9 mouse cellular contexts compared by ENCODE assay signal in the genomic region with DNA sequence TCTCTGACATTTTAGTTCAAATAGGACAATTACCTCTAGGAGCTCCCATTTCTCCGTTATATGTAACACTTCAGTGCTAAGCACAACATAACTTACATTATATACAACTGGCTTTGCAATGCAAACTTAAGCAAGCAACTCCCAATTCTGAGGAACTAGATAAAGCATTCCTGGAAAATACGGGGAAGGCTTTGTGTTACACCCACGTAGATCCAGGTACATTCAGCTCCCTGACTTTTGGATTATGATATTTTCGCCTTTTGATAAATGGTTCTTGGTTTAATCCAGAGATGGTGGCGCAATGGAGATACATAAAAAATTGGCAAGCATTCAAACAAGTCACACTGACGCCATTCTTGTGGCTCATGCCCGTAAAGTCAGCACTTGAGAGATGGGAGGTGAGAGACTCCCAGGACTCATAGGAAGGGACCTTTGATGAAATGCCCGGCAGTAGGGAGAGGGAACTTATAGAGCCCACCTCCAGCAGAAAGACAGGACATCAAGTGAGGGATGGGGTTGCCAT. TPM values are rescaled to one million over a fixed set of nuclear protein-coding genes. Genes with fewer than 3 reads are reported as not detected.
A peak's percentile ranks its signal among the peaks of the same experiment; 100 is the strongest.
DNase-seq lines count a peak whose midpoint lies in the region; ATAC-seq lines count a peak whose summit lies in the region.
"Had no signal": no experiment of that assay in that cellular context is flagged by ENCODE, and none has a peak within 500 bp of the region (broad histone marks: within the 10 kb centered on the region; RNA-seq: fewer than 3 reads in every experiment).

No protein-coding gene starts in this region.

- peak; percentile 2 for DNase-seq in retina, postnatal 1 day
- DNase-seq in retina, embryonic 14.5 days (ENCODE audit: low spot score) = no peak
- no peak for DNase-seq in forebrain, embryonic 11.5 days (ENCODE audit: low spot score)
- no peak for DNase-seq in MN1 (ENCODE audit: low spot score)
- DNase-seq in urinary bladder, adult 2 months (ENCODE audit: low spot score) = no peak
- DNase-seq: heart, adult 2 months; thymus, adult 18-20 months had no signal

- H3K27me3 ChIP-seq in forebrain, embryonic 11.5 days (ENCODE audit: control insufficient read depth, insufficient read depth, low read length) = no peaks in the 10 kb centered on the region
- no peaks in the 10 kb centered on the region for H3K27me3 ChIP-seq in limb, embryonic 13.5 days

- H3K4me1 ChIP-seq in forebrain, embryonic 11.5 days (replicated peaks; ENCODE audit: control insufficient read depth, insufficient read depth, low read length) = 0 out of 2 replicates have a peak, but pooled peaks cover 6% of the 10 kb centered on the region
- H3K4me1 ChIP-seq in limb, embryonic 13.5 days = peaks cover 16% of the 10 kb centered on the region

- no peaks in the 10 kb centered on the region for H3K9me3 ChIP-seq in forebrain, embryonic 11.5 days (ENCODE audit: control insufficient read depth, low read length)
- H3K9me3 ChIP-seq in limb, embryonic 13.5 days = no peaks in the 10 kb centered on the region

- peak overlapping the region; percentile 72; the same call in 1 of the 2 replicates for H3K9ac ChIP-seq in forebrain, embryonic 11.5 days (ENCODE audit: low read length)
- H3K9ac ChIP-seq in limb, embryonic 13.5 days = peak overlapping the region; percentile 72

- H3K4me3 ChIP-seq in forebrain, embryonic 11.5 days (ENCODE audit: low read depth, low read length) = peak overlapping the region; percentile 66
- peak overlapping the region; percentile 67 for H3K4me3 ChIP-seq in limb, embryonic 13.5 days
- H3K4me3 ChIP-seq: heart, adult 2 months had no signal

- 86% methylated on average over 8 of the region's 8 CpGs for WGBS in forebrain, embryonic 11.5 days
- 81% methylated on average over 8 of the region's 8 CpGs for WGBS in limb, embryonic 13.5 days

- no peaks in the 10 kb centered on the region for H3K36me3 ChIP-seq in forebrain, embryonic 11.5 days (ENCODE audit: control insufficient read depth, insufficient read depth, low read length)
- peaks cover 12% of the 10 kb centered on the region for H3K36me3 ChIP-seq in limb, embryonic 13.5 days

- no peak for ATAC-seq in forebrain, embryonic 11.5 days (replicated peaks; ENCODE audit: low FRiP score)
- no peak for ATAC-seq in limb, embryonic 13.5 days (ENCODE audit: low FRiP score, low read depth)
- no peak; the same call in 1 of the 2 replicates for ATAC-seq in erythroid progenitor cell, adult 5-6 weeks (replicated peaks; ENCODE audit: low FRiP score, poor library complexity, severe bottlenecking)

- H3K4me2 ChIP-seq in forebrain, embryonic 11.5 days (ENCODE audit: low read depth, low read length, severe bottlenecking) = peak overlapping the region; percentile 47
- peak overlapping the region; percentile 69 for H3K4me2 ChIP-seq in limb, embryonic 13.5 days (replicated peaks)

- H3K27ac ChIP-seq in forebrain, embryonic 11.5 days (ENCODE audit: low read depth, low read length) = no peak overlapping the region
- H3K27ac ChIP-seq in limb, embryonic 13.5 days = no peak overlapping the region
- H3K27ac ChIP-seq: heart, adult 2 months had no signal

RNA-seq across cellular contexts. Expression of a gene that starts 1.2 kb away (rescaled TPM):
- 104 and 105 TPM in 2 replicates for polyA plus RNA-seq in forebrain, embryonic 11.5 days (2014; fragmentation: Nextera tagmentation; extraction: Ambion mirVana)
- polyA plus RNA-seq in limb, embryonic 13.5 days (2015; fragmentation: Nextera tagmentation; extraction: Ambion mirVana) = 56.1 and 56.2 TPM in 2 replicates
- total RNA-seq in erythroid progenitor cell, adult 5-6 weeks (2015; ENCODE audit: low replicate concordance) = 190 and 204 TPM in 2 replicates
- 314 and 340 TPM in 2 replicates for total RNA-seq in erythroid progenitor cell, adult 5-6 weeks (2017; ENCODE audit: low replicate concordance)
- 1.5 TPM in 2 replicates for polyA plus RNA-seq in urinary bladder, adult 2 months (2012; rRNA removed)

Comparison
In these comparisons a context has a peak if more than half of its experiments do, and no peak if none do; other contexts are left out.
1. RNA of a gene that starts 1.2 kb away (polyA plus RNA-seq): 104 to 105 TPM in forebrain, embryonic 11.5 days and 56.1 to 56.2 TPM in limb, embryonic 13.5 days; 1.5 TPM in urinary bladder, adult 2 months; every median in the first group is over 10 times any median in the second.